In genomic region chr7:90460330-90460729, GRCm38 (mm10) we compare ENCODE assay signal across 15 mouse cellular contexts. TPM values are rescaled to one million over a fixed set of nuclear protein-coding genes. Genes with fewer than 3 reads are reported as not detected.
DNase-seq lines count a peak whose midpoint lies in the region; ATAC-seq and TF ChIP-seq lines count a peak whose summit lies in the region.
"Had no signal": no experiment of that assay in that cellular context is flagged by ENCODE, and none has a peak within 500 bp of the region (broad histone marks: within the 10 kb centered on the region; RNA-seq: fewer than 3 reads in every experiment).

No protein-coding gene starts in this region.

- H3K4me3 ChIP-seq in gastrocnemius, adult 2 months: no peak overlapping the region
- H3K4me3 ChIP-seq in kidney, embryonic 16.5 days (ENCODE audit: low read length): no peak overlapping the region
- H3K4me3 ChIP-seq in ES-E14 (ENCODE audit: insufficient read depth in 1 of 2, low read depth in 1 of 2, low read length in 2 of 2, poor library complexity in 1 of 2, severe bottlenecking in 1 of 2): no peak overlapping the region
- no peak overlapping the region for H3K4me3 ChIP-seq in liver, embryonic 14.5 days (ENCODE audit: insufficient read depth in 1 of 2, low read depth in 2 of 2, low read length in 2 of 2)
- H3K4me3 ChIP-seq: forebrain, embryonic 12.5 days had no signal

- WGBS in kidney, embryonic 16.5 days: 43% methylated on average over 10 of the region's 10 CpGs
- 56% methylated on average over 10 of the region's 10 CpGs for WGBS in liver, embryonic 14.5 days (ENCODE audit: insufficient replicate concordance)

- intact Hi-C loops in gastrocnemius, adult 2 months (cut with DNase I): no loop called here

- no peak overlapping the region for H3K27ac ChIP-seq in gastrocnemius, adult 2 months
- H3K27ac ChIP-seq in kidney, embryonic 16.5 days (ENCODE audit: low read length): no peak overlapping the region
- no peak overlapping the region for H3K27ac ChIP-seq in ES-E14 (ENCODE audit: insufficient read depth, low read depth, low read length, poor library complexity, severe bottlenecking)
- H3K27ac ChIP-seq in liver, embryonic 14.5 days: no peak overlapping the region
- H3K27ac ChIP-seq: forebrain, embryonic 12.5 days; kidney, postnatal 0 days; midbrain, embryonic 10.5 days; stomach, postnatal 0 days had no signal

- no peaks in the 10 kb centered on the region for H3K36me3 ChIP-seq in kidney, embryonic 16.5 days (ENCODE audit: insufficient read depth, low read length)
- no peaks in the 10 kb centered on the region for H3K36me3 ChIP-seq in ES-E14 (ENCODE audit: control insufficient read depth, insufficient read depth, low read length, poor library complexity, severe bottlenecking)
- H3K36me3 ChIP-seq in liver, embryonic 14.5 days (replicated peaks; ENCODE audit: control insufficient read depth, insufficient read depth, low read depth): no peaks in the 10 kb centered on the region
- H3K36me3 ChIP-seq: forebrain, embryonic 12.5 days; midbrain, embryonic 10.5 days had no signal

- no peaks in the 10 kb centered on the region for H3K9me3 ChIP-seq in kidney, embryonic 16.5 days (ENCODE audit: low read length)
- no peaks in the 10 kb centered on the region for H3K9me3 ChIP-seq in ES-E14 (ENCODE audit: control insufficient read depth, insufficient read depth, low read depth, low read length)
- no peaks in the 10 kb centered on the region for H3K9me3 ChIP-seq in liver, embryonic 14.5 days (ENCODE audit: control insufficient read depth, low read length)
- H3K9me3 ChIP-seq: forebrain, embryonic 12.5 days; midbrain, embryonic 10.5 days had no signal

- no peak overlapping the region for H3K4me2 ChIP-seq in kidney, embryonic 16.5 days (replicated peaks; ENCODE audit: low read depth, low read length)
- H3K4me2 ChIP-seq in liver, embryonic 14.5 days (ENCODE audit: low read depth): peak overlapping the region; percentile 31

- no peak for ATAC-seq in kidney, embryonic 16.5 days (ENCODE audit: low FRiP score, low TSS enrichment)
- no peak for ATAC-seq in liver, embryonic 14.5 days (ENCODE audit: insufficient read depth)
- ATAC-seq: inflammation-experienced regulatory T-cells, adult 6 months had no signal

- in situ Hi-C loops in ES-E14 (cut with MboI; ENCODE audit: low sequenced_read_pairs in 2 of 2, unreplicated experiment in 2 of 2): no loop called here

- H3K9ac ChIP-seq in kidney, embryonic 16.5 days (replicated peaks; ENCODE audit: low read length): no peak overlapping the region
- no peak overlapping the region for H3K9ac ChIP-seq in ES-E14 (ENCODE audit: insufficient read depth, low read depth, low read length, poor library complexity, severe bottlenecking)
- no peak overlapping the region for H3K9ac ChIP-seq in liver, embryonic 14.5 days (replicated peaks)
- H3K9ac ChIP-seq: forebrain, embryonic 12.5 days had no signal

- no peak for TF ChIP-seq CTCF in gastrocnemius, adult 2 months (IDR thresholded peaks at IDR 0.05)
- no peak for TF ChIP-seq CTCF in liver, embryonic 14.5 days (IDR thresholded peaks at IDR 0.05; ENCODE audit: low read depth)

- DNase-seq in gastrocnemius, adult 2 months: peak; percentile 25
- DNase-seq in gastrocnemius, adult 8-10 months (ENCODE audit: low spot score in 2 of 2): no peak
- peak; percentile 43 to 55 for DNase-seq in kidney, postnatal 4 days
- peak; percentile 51 for DNase-seq in ES-E14 (ENCODE audit: low read depth, low spot score)
- no peak for DNase-seq in liver, embryonic 14.5 days (ENCODE audit: low read depth in 3 of 3, low spot score in 3 of 3)
- no peak for DNase-seq in urinary bladder, postnatal 14 days (ENCODE audit: low spot score)
- no peak for DNase-seq in frontal cortex, adult 2 months (ENCODE audit: extremely low spot score in 1 of 2, low spot score in 1 of 2)

- peaks cover 10% of the 10 kb centered on the region for H3K4me1 ChIP-seq in kidney, embryonic 16.5 days (ENCODE audit: insufficient read depth, low read length)
- peaks cover 0 to 2% of the 10 kb centered on the region in 2 experiments; a peak in 1 of 4 replicates for H3K4me1 ChIP-seq in ES-E14 (ENCODE audit: control insufficient read depth in 2 of 2, insufficient read depth in 2 of 2, low read length in 2 of 2, poor library complexity in 1 of 2)
- H3K4me1 ChIP-seq in liver, embryonic 14.5 days (replicated peaks; ENCODE audit: control insufficient read depth in 2 of 2, insufficient read depth in 2 of 2, low read length in 1 of 2): peaks cover 9 to 13% of the 10 kb centered on the region in 2 experiments; a peak in 3 of 4 replicates

- TF ChIP-seq EP300 in liver, embryonic 14.5 days (IDR thresholded peaks at IDR 0.05; ENCODE audit: low read depth): no peak

- H3K27me3 ChIP-seq in kidney, embryonic 16.5 days (ENCODE audit: insufficient read depth, low read length): no peaks in the 10 kb centered on the region
- H3K27me3 ChIP-seq in liver, embryonic 14.5 days (ENCODE audit: control insufficient read depth, insufficient read depth, low read length): no peaks in the 10 kb centered on the region

TF ChIP-seq in ES-E14, 5 proteins besides CTCF, POLR2A, EP300 and RAD21:
- TF ChIP-seq HCFC1 (IDR thresholded peaks at IDR 0.05; ENCODE audit: borderline replicate concordance, insufficient read depth, low read length) (no peak), MAFK (IDR thresholded peaks at IDR 0.05; ENCODE audit: insufficient read depth, low read depth, low read length) (no peak), CHD2 (IDR thresholded peaks at IDR 0.05; ENCODE audit: low read depth, low read length) (no peak), ZNF384 (IDR thresholded peaks at IDR 0.05; ENCODE audit: low read depth, low read length) (no peak), ZC3H11A (IDR thresholded peaks at IDR 0.05; ENCODE audit: borderline replicate concordance, low read depth, low read length) (no peak)

RNA-seq across cellular contexts. Expression of gene Tmem126a, which starts 3.3 kb away (rescaled TPM):
- 100 to 1,000 TPM; 101 to 119 TPM for total RNA-seq in gastrocnemius, adult 2 months (2021)
- 100 to 1,000 TPM in 3 of 4 experiments, 10 to 100 TPM in 1; 98.1 to 124 (median 119) TPM for total RNA-seq in gastrocnemius, adult 8-10 months (2022)
- polyA plus RNA-seq in kidney, embryonic 16.5 days (2015; fragmentation: Nextera tagmentation; extraction: Ambion mirVana): 109 and 114 TPM in 2 replicates
- 63.3 and 73.8 TPM in 2 replicates for total RNA-seq in ES-E14 (2012; rRNA removed)
- 13.3 and 17.0 TPM in 2 replicates for polyA plus RNA-seq in liver, embryonic 14.5 days (2012; rRNA removed)
- 45.9 and 47.7 TPM in 2 replicates for polyA plus RNA-seq in liver, embryonic 14.5 days (2014; fragmentation: Nextera tagmentation; extraction: Ambion mirVana)
- 40.3 and 41.8 TPM in 2 replicates for polyA plus RNA-seq in frontal cortex, adult 2 months (2012; rRNA removed)

RNA-seq across cellular contexts. Expression of gene Tmem126b, which starts 15.5 kb away (rescaled TPM):
- total RNA-seq in gastrocnemius, adult 2 months (2021): 10 to 100 TPM; 18.9 to 22.9 TPM
- total RNA-seq in gastrocnemius, adult 8-10 months (2022): 10 to 100 TPM; 18.6 to 23.7 (median 20.9) TPM
- 42.3 and 44.3 TPM in 2 replicates for polyA plus RNA-seq in kidney, embryonic 16.5 days (2015; fragmentation: Nextera tagmentation; extraction: Ambion mirVana)
- total RNA-seq in ES-E14 (2012; rRNA removed): 12.8 and 15.3 TPM in 2 replicates
- 3.3 and 5.6 TPM in 2 replicates for polyA plus RNA-seq in liver, embryonic 14.5 days (2012; rRNA removed)
- polyA plus RNA-seq in liver, embryonic 14.5 days (2014; fragmentation: Nextera tagmentation; extraction: Ambion mirVana): 11.2 and 11.8 TPM in 2 replicates
- 22.5 and 24.5 TPM in 2 replicates for polyA plus RNA-seq in frontal cortex, adult 2 months (2012; rRNA removed)

RNA-seq across cellular contexts. Expression of gene Dlg2, which starts 16.1 kb away (rescaled TPM):
- under 1 TPM; 0.22 to 0.71 TPM for total RNA-seq in gastrocnemius, adult 2 months (2021)
- under 1 TPM; 0.21 to 0.94 (median 0.48) TPM for total RNA-seq in gastrocnemius, adult 8-10 months (2022)
- 0.98 and 1.0 TPM in 2 replicates for polyA plus RNA-seq in kidney, embryonic 16.5 days (2015; fragmentation: Nextera tagmentation; extraction: Ambion mirVana)
- 0.13 and 0.21 TPM in 2 replicates for total RNA-seq in ES-E14 (2012; rRNA removed)
- 0.44 and 0.45 TPM in 2 replicates for polyA plus RNA-seq in liver, embryonic 14.5 days (2012; rRNA removed)
- 0.33 and 0.51 TPM in 2 replicates for polyA plus RNA-seq in liver, embryonic 14.5 days (2014; fragmentation: Nextera tagmentation; extraction: Ambion mirVana)
- polyA plus RNA-seq in frontal cortex, adult 2 months (2012; rRNA removed): 139 and 141 TPM in 2 replicates
- polyA plus RNA-seq: liver, adult 2 months had no signal

RNA-seq across cellular contexts. Expression of gene Crebzf, which starts 17.8 kb away (rescaled TPM):
- total RNA-seq in gastrocnemius, adult 2 months (2021): 10 to 100 TPM; 16.0 to 18.2 TPM
- total RNA-seq in gastrocnemius, adult 8-10 months (2022): 10 to 100 TPM; 15.3 to 17.7 (median 15.8) TPM
- polyA plus RNA-seq in kidney, embryonic 16.5 days (2015; fragmentation: Nextera tagmentation; extraction: Ambion mirVana): 18.1 and 20.7 TPM in 2 replicates
- 56.6 and 101 TPM in 2 replicates for total RNA-seq in ES-E14 (2012; rRNA removed)
- polyA plus RNA-seq in liver, embryonic 14.5 days (2012; rRNA removed): 25.2 and 37.8 TPM in 2 replicates
- polyA plus RNA-seq in liver, embryonic 14.5 days (2014; fragmentation: Nextera tagmentation; extraction: Ambion mirVana): 15.1 and 16.2 TPM in 2 replicates
- 126 and 139 TPM in 2 replicates for polyA plus RNA-seq in frontal cortex, adult 2 months (2012; rRNA removed)

RNA-seq across cellular contexts. Expression of gene Ccdc89, which starts 34.0 kb away (rescaled TPM):
- not detected for total RNA-seq in gastrocnemius, adult 2 months (2021)
- total RNA-seq in gastrocnemius, adult 8-10 months (2022): not detected
- 1.2 and 1.3 TPM in 2 replicates for polyA plus RNA-seq in kidney, embryonic 16.5 days (2015; fragmentation: Nextera tagmentation; extraction: Ambion mirVana)
- total RNA-seq in ES-E14 (2012; rRNA removed): 1.0 and 1.7 TPM in 2 replicates
- 0.04 and 0.13 TPM in 2 replicates for polyA plus RNA-seq in liver, embryonic 14.5 days (2012; rRNA removed)
- polyA plus RNA-seq in liver, embryonic 14.5 days (2014; fragmentation: Nextera tagmentation; extraction: Ambion mirVana): not detected in 2 replicates
- 0.62 and 0.67 TPM in 2 replicates for polyA plus RNA-seq in frontal cortex, adult 2 months (2012; rRNA removed)
- total RNA-seq: MEL had no signal
- polyA plus RNA-seq: inflammation-experienced regulatory T-cells, adult 6 months had no signal

Comparison
In these comparisons a context has a peak if more than half of its experiments do, and no peak if none do; other contexts are left out.
1. DNase-seq: peak in gastrocnemius, adult 2 months (single experiment), kidney, postnatal 4 days (2 of 2) and ES-E14 (single experiment); none in gastrocnemius, adult 8-10 months (0 of 2), liver, embryonic 14.5 days (0 of 3), urinary bladder, postnatal 14 days (single experiment) and frontal cortex, adult 2 months (0 of 2).